Mouse (Mus musculus) testis, adult 2 months (tissue): ENCODE results near the gene Mrps27.
A peak's percentile ranks its signal among the peaks of the same experiment; 100 is the strongest.

ENCODE experiments used
- CTCF ChIP-seq: fragments of 200-500 bp; IDR thresholded peaks from 2 replicates; pipeline ENCODE4 v1.5.1; 2012; ENCODE audit warnings: low read depth, mild to moderate bottlenecking, inconsistent platforms, low read length, moderate library complexity; ENCODE audit not compliant: control insufficient read depth, insufficient read depth, insufficient replicate concordance
- POLR2A ChIP-seq: fragments of 200-500 bp; IDR thresholded peaks from 2 replicates; pipeline ENCODE4 v1.6.1; 2012; ENCODE audit warnings: low read depth, mild to moderate bottlenecking, inconsistent platforms, low read length, moderate library complexity; ENCODE audit not compliant: control insufficient read depth

GRCm38 (mm10) chr13:99344599-99345575 is at the start of gene Mrps27, which contains the start of gene Ptcd2:
- TF ChIP-seq CTCF (no peak), POLR2A (peak; percentile 91)
